Mouse (Mus musculus) thymus, adult 2 months (tissue): Measurements from ENCODE around the gene Ncoa5. TPM values are rescaled to one million over a fixed set of nuclear protein-coding genes. Genes with fewer than 3 reads are reported as not detected.

Experiments used
- DNase-seq: peaks from one replicate; pipeline ENCODE4 v3.0.0; 2021
- H3K27ac ChIP-seq: fragments of 200-500 bp; 2 replicates; pipeline ENCODE4 v1.5.1; 2012; ENCODE audit warnings: low read length, control low read depth; ENCODE audit not compliant: control insufficient read depth, insufficient read depth
- H3K27me3 ChIP-seq: fragments of 200-500 bp; 2 replicates; pipeline ENCODE4 v1.6.1; 2012; ENCODE audit warnings: mild to moderate bottlenecking, low read length, moderate library complexity, mixed read lengths; ENCODE audit not compliant: control insufficient read depth, insufficient read depth
- H3K36me3 ChIP-seq: fragments of 200-500 bp; 2 replicates; pipeline ENCODE4 v1.6.1; 2012; ENCODE audit warnings: mild to moderate bottlenecking, low read length, moderate library complexity; ENCODE audit not compliant: control insufficient read depth, insufficient read depth
- H3K4me1 ChIP-seq: fragments of 200-500 bp; replicated peaks from 2 replicates; pipeline ENCODE4 v1.6.1; 2012; ENCODE audit warnings: low read length; ENCODE audit not compliant: control insufficient read depth, insufficient read depth
- H3K4me3 ChIP-seq: fragments of 200-500 bp; 2 replicates; pipeline ENCODE4 v1.5.1; 2012; ENCODE audit warnings: mild to moderate bottlenecking, low read length, control low read depth, moderate library complexity; ENCODE audit not compliant: control insufficient read depth, insufficient read depth
- CTCF ChIP-seq: fragments of 200-500 bp; IDR thresholded peaks from 2 replicates; pipeline ENCODE4 v1.5.1; 2012; ENCODE audit warnings: mild to moderate bottlenecking, control low read depth, low read length, moderate library complexity, borderline replicate concordance; ENCODE audit not compliant: control insufficient read depth, poor library complexity, insufficient read depth; ENCODE audit errors: extremely low read depth
- POLR2A ChIP-seq: fragments of 200-500 bp; IDR thresholded peaks from 2 replicates; pipeline ENCODE4 v1.6.1; 2012; ENCODE audit warnings: mild to moderate bottlenecking, low read length, control low read depth, moderate library complexity; ENCODE audit not compliant: control insufficient read depth, poor library complexity, insufficient read depth; ENCODE audit errors: extremely low read depth
- WGBS: fragments of 180-500 bp; shearing (Covaris S2); methylation state at CpG from one replicate; pipeline ENCODE4 v1.1.7; 2018; 5-methylcytosine and 5-hydroxymethylcytosine counted together
- polyA plus RNA-seq: library from polyadenylated mRNA; depleted of rRNA; stranded (reverse); fragments of >200 nt; gene quantifications from 2 replicates; pipeline ENCODE4 v1.2.3, GENCODE M21; 2012; rRNA removed

The Ncoa5 gene
- 72.3 and 73.7 TPM in 2 replicates for polyA plus RNA-seq

DNA sequence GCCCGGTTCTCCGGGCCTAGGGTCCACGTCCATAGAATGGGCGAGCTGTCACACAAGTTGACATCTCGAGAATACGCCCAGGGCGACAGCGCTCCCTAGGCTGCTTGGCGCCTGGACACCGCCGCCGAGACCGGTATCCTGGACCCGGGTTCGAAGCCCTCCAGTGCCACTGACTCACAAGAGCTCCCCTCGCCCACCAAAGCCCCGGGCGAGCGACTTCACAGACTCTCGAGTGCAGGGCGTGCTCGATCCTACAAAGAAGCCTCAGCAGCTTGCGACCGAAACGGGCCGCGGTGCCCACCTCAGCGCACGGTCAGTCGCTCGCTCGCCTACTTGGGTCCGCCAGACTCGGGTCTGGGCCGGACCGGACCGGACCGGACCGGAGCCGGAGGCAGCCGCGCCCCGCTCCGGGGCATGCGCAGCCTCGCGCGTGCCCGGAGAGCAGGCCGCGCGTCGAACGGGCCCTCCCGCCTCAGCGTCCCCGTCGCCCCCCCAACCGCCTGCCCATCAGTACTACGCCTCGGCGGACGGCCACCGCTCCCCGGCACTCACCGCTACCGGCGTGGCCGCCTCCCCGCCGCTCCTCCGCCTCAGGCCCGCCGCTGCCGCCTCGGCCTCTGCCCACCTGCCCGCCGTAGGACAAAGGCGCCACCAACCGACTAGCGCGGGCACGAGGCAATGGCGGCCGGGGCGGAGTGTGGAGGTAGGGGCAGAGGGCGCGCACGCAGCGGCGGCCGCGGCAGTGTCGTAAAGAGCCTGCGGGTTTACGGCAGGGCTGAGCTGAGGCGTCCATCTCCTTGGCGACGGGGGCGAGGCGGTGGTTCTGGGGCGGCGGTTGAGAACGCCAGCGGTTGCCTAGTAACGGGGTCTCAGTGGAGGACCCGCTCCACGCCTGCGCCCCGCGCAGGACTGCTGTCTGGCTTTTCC, at the start of gene Ncoa5:
Gene Ncoa5 (minus strand): TSS at position 737 of the 927 bp plus-strand sequence.
- no peaks in the 10 kb centered on the region for H3K36me3 ChIP-seq
- peaks cover 8% of the 10 kb centered on the region for H3K4me1 ChIP-seq
- no peak within 1 kb of the TSS for H3K27ac ChIP-seq
- under 1% methylated on average over 106 of the region's 111 CpGs for WGBS
- DNase-seq: peak; percentile 100
- H3K27me3 ChIP-seq: no peaks in the 10 kb centered on the region; the same call in 1 of the 2 replicates
- peak within 1 kb of the TSS; percentile 59 for H3K4me3 ChIP-seq
- TF ChIP-seq POLR2A (peak; percentile 90), CTCF (peak; percentile 34; the same call in 1 of the 2 replicates)

DNA sequence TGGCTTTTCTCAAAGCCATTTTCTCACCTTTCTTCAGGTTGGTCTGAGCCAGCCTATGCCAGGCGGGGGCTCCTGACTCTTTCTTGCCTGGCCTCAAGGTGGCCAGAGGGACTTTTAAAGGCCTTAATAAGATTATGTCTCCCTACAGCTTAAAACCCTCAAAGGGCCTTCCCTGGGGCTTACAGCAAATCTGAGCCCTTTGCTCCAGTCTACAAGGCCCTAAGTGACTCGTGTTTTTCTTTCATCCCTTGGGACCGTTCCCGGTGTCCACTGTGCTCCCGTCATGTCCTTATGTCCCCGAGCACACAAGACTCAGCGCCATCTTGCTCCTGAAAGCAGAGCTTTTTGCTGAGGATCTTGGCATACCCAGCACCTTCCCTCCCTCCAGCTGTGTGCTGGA, 46.6 kb upstream of the Ncoa5 start:
- Histone ChIP-seq H3K27ac (no peak overlapping the region), H3K4me1 (no peaks in the 10 kb centered on the region), H3K27me3 (peaks cover 5% of the 10 kb centered on the region; the same call in 1 of the 2 replicates), H3K4me3 (no peak overlapping the region), H3K36me3 (no peaks in the 10 kb centered on the region)
- WGBS: 37% methylated on average over 7 of the region's 7 CpGs
- no peak for DNase-seq
- no peak for TF ChIP-seq POLR2A
- no peak for TF ChIP-seq CTCF

DNA sequence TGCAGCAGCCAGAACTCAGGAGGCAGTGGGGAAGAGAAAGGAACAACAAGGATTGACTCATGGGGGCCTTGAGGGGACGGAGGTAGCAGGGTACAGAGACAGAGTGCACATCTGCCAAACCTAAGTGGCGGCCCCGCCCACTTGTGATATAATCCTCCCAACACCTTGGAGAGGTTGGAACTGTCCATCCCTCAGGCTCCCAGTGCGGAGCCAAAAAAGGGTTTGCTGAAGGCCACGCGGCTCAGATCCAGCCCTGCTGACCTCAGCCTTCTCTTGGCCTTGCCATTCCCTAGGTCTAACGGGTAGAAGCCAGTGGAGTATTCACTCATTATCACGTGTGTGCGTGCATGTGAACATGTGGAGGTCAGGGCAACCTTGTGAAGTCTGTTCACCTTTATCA, 46.0 kb upstream of the Ncoa5 start:
- H3K4me3 ChIP-seq: no peak overlapping the region
- H3K4me1 ChIP-seq: no peaks in the 10 kb centered on the region
- no peak for TF ChIP-seq POLR2A
- TF ChIP-seq CTCF: no peak
- no peaks in the 10 kb centered on the region for H3K36me3 ChIP-seq
- H3K27me3 ChIP-seq: peaks cover 5% of the 10 kb centered on the region; the same call in 1 of the 2 replicates
- WGBS: 41% methylated on average over 9 of the region's 9 CpGs
- H3K27ac ChIP-seq: no peak overlapping the region
- DNase-seq: no peak

DNA sequence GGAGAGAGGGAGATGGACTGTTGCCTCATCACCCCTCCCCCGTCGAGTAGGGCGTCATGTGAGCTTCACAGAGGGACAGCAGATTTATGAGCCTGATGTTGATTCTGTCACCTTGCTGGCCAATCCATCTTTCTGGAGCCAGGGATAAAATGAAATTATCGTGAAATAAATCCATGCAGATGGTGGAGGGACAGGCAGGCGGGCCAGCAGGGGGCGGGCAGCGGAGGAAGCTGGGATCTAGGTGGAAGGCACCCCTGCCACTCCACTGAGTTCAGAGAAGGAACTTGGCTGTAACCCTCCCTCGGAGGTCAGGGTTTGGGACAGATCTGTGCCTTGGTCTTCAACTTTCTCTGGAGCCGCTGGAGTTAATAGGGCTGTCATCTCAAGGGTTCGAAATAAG, 43.9 kb upstream of the Ncoa5 start:
- no peaks in the 10 kb centered on the region for H3K4me1 ChIP-seq
- DNase-seq: no peak
- no peak overlapping the region for H3K4me3 ChIP-seq
- TF ChIP-seq CTCF (no peak), POLR2A (no peak)
- 20% methylated on average over 10 of the region's 10 CpGs for WGBS
- no peak overlapping the region for H3K27ac ChIP-seq
- H3K27me3 ChIP-seq: peaks cover 5% of the 10 kb centered on the region; the same call in 1 of the 2 replicates
- H3K36me3 ChIP-seq: no peaks in the 10 kb centered on the region

DNA sequence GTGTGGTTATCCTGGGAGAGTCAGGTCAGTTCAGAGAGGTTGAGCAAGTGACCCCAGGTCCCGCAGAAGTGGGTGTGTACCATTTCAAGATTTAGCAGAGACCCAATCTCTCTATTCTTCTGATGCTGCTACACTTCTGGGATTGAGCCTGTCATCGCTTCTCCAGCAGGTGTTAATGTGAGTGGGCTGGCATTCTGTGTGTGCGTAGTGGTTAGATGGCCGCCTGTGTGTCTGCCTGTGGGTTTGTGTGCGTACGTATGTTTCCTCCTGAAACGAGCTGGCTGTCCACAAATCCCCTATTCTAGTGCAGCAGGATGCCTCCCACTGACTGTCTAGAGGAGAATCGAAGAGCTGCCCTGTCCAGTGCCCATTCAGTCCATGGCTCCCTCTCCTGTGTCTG, 43.4 kb upstream of the Ncoa5 start:
- no peak for DNase-seq
- H3K27me3 ChIP-seq: peaks cover 5% of the 10 kb centered on the region; the same call in 1 of the 2 replicates
- no peaks in the 10 kb centered on the region for H3K36me3 ChIP-seq
- WGBS: 13% methylated on average over 8 of the region's 8 CpGs
- TF ChIP-seq POLR2A (no peak), CTCF (no peak)
- no peak overlapping the region for H3K27ac ChIP-seq
- no peak overlapping the region for H3K4me3 ChIP-seq
- H3K4me1 ChIP-seq: no peaks in the 10 kb centered on the region

DNA sequence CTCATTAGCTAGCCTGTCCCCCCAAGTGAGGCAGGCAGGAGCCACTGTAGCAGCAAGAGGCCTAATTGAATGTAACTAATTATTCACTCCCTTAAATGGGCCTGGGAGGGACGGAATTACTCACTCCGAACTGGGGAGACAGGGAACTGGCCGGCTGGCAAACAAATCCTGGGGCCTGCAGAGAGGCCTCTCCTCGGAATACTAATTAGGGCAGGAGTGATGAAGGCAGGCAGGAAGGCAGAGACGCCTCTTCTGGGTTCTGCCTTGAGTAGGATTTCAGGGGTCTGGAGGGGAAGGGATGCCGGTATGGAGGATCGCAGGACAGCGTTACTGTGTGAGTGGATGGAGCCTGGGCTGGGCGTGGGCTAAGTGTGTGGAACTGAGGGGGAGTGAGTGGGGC, 42.4 kb upstream of the Ncoa5 start:
- H3K27me3 ChIP-seq: peaks cover 5% of the 10 kb centered on the region; the same call in 1 of the 2 replicates

More for the DNA sequence above, 42.4 kb upstream of the Ncoa5 start:
- H3K27ac ChIP-seq: no peak overlapping the region
- TF ChIP-seq CTCF (no peak), POLR2A (no peak)
- 28% methylated on average over 9 of the region's 9 CpGs for WGBS
- H3K36me3 ChIP-seq: no peaks in the 10 kb centered on the region
- no peak overlapping the region for H3K4me3 ChIP-seq
- no peak for DNase-seq
- H3K4me1 ChIP-seq: no peaks in the 10 kb centered on the region
